Mouse (Mus musculus) CH12F3 (cell line): ENCODE results near the gene Spon1.

Source experiments
- in situ Hi-C: fragments of 300-500 bp; cut with MboI; formaldehyde crosslinking; loops from 2 replicates; pipeline ENCODE4 v1.14.3; 2020; ENCODE audit warnings: low sequenced_read_pairs

Spon1 gene

GRCm38 (mm10) chr7:113986406-113987134 lies 220.8 kb downstream of the Spon1 start:
- in situ Hi-C loops = no loop called here

DNA sequence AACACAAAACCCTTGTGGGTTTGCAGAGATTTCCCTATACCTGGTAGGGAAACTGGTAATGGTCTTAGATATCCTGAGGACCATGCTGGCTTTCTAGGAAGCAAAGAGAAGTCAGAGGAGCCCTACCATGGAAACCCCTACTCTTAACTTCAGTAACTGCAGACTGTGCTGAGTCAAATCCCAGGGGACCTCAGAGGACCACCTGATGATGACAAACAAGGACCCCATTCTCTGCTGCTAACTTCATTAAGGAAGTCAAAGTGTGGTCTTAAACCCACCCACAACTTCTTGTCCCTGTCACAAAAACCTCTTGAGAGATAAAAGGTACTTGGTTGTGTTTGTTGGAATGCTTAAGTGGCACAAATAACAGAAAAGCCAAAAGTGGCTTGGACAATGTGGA lies 222.4 kb downstream of the Spon1 start:
- in situ Hi-C loops = no loop called here

- in situ Hi-C loops = no loop called here
Observed at GRCm38 (mm10) chr7:113997675-113998354, 232.0 kb downstream of the Spon1 start.

DNA sequence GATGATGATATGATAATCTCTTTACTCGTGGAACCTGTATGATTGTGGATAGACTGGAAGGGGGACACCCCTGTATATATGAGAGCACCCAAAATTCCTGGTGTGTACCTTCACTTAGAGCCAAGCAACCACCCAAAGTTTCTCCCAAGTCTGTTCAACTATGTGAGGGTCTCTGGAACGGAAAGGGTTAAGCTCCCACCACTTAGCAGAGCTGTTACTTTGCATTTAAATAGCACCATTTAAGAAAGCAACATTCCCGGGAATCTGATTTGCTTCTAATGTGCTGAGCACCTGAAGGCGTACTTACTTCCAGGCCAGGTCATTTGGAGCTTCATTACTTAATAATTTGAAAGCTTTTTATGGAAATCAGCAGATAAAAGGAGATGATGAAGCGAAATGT lies 238.4 kb downstream of the Spon1 start:
- in situ Hi-C loops = loop anchor here (25.0 kb wide), 1 partner anchor 617 kb away; the partner anchor contains the start of gene Pth

DNA sequence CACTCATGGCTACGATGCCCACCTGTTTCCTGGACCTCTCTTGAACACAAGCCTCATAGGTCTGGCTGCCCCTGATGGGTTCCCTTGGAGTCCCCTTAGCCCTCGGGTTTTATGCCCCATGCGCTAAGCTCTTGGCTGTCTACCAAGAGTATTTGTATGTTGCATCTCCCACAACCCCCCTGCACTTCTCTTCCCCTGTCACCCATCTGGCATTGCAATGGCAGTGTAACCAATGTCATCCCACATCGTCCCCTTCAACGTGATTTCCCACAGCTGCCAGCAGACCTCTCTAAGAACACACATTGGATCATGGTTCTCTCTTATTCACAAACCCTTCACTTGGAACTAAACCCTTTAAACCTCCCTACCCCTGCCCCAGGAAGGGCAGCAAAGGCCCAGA lies 239.7 kb downstream of the Spon1 start:
- in situ Hi-C loops = loop anchor here (25.0 kb wide), 1 partner anchor 618 kb away; the partner anchor contains the start of gene Pth

DNA sequence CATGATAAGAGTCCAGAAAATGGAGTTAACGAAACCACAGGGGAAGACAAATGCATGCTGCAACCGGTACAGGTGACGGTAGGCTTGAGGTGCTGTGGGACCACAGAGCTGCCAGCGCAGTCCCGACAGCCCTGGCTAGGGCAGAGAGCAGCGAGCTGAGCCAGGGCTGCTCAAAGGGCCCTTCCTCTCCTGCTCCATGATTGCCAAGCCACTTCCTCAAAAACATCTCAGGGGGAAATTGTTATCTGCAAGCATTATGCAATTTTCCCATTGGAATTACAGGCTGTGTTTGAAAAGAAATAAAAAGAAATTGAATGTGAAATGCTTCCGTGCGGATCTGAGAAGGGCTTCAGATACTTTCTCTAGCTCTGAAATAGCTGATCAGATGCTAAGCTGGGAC lies 240.7 kb downstream of the Spon1 start:
- in situ Hi-C loops = loop anchor here (25.0 kb wide), 1 partner anchor 619 kb away; the partner anchor contains the start of gene Pth

DNA sequence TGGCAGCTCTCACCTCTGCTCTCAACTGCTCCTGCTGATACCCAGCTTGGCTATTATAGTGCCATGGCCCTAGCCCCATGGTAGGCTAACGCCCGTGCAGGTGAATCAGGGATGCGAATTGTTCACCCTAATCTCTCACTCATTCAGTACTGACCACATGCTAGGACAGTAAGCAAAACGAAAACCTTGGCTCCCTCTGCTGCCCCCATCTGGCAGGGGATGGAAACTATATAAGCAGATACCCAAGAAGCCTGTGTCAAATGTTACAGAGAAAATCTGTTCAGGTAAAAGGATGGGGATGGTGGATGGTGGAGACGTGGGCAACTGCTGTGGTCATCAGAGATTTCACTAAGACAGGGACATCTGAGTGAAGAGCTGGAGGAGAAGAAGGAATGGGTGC lies 241.8 kb downstream of the Spon1 start:
- in situ Hi-C loops = loop anchor here (25.0 kb wide), 1 partner anchor 620 kb away; the partner anchor contains the start of gene Pth

- in situ Hi-C loops = loop anchor here (25.0 kb wide), 1 partner anchor 625 kb away; the partner anchor contains the start of gene Pth
Observed at GRCm38 (mm10) chr7:114011726-114012443, 246.1 kb downstream of the Spon1 start.

DNA sequence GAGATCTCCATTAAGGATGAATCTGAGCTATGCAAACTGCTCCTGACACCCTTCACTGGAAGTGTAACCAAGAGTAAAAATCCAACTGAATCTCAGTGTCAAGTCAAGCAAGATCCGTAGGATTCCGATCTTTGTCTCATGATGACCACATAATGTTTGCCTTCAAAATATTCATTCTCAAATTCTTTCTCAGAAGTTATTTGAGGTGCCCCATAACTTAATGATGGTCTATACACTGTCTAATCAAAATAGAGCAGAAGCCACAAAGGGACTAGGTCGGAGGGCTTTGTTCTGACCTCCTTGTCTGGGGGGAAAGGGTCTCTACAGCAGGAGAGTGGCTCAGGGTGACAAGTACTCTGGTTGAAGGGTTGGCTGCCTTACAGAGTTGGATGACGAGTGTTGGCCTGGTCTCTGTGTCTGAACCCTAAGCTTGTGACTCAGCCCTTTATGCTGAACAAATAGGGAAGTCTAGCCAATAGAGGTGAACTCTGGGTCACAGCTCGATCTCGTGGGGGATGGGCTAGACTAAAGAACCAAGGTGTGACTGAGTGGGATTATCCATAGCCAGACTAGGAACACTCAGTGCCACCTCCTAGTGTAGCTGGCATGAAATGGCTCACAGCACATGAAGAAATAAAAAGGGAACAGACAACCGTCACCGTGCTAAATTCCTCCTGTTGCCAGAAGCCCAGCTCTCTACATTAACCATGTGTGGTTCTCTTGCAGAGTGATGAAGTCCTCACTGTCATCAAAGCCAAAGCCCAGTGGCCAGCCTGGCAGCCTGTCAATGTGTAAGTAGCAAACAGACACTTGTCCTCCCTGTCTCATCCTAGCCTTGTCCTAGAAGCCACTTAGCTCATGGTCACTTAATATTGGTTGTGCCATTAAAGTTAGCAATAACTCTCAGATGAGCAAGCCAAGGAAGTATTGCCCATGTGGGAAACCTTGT lies 250.5 kb downstream of the Spon1 start:
- in situ Hi-C loops = loop anchor here (25.0 kb wide), 1 partner anchor 629 kb away; the partner anchor contains the start of gene Pth

DNA sequence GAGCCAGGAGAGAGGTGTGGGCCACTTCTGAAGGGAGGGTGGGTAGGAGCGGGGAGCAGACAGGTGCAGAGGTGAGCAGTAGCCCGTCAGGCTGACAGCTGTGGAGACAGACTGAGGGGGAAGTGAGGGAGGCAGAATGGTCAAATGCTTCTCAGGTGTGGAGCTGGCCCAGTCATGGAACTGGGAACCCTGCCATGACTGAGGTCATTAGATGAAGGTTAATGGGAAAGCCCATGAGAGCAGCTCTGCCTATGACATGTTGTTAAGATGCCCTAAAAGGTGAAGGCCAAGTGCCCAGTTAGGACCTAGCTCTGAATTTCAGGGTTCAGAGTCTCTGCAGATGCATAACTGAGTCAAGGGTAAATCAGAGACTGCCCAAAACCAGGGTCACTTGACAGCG lies 253.1 kb downstream of the Spon1 start:
- in situ Hi-C loops = loop anchor here (25.0 kb wide), 1 partner anchor 632 kb away; the partner anchor contains the start of gene Pth

- in situ Hi-C loops = loop anchor here (10.0 to 25.0 kb wide), 2 partner anchors 245 to 633 kb away; partner anchors contain the start of gene Pth
Observed at GRCm38 (mm10) chr7:114020057-114020703, 254.4 kb downstream of the Spon1 start.

GRCm38 (mm10) chr7:114020704-114021093 lies 254.9 kb downstream of the Spon1 start:
- in situ Hi-C loops = loop anchor here (10.0 to 25.0 kb wide), 2 partner anchors 246 to 633 kb away; partner anchors contain the start of gene Pth

GRCm38 (mm10) chr7:114026923-114027322 lies 261.1 kb downstream of the Spon1 start:
- in situ Hi-C loops = loop anchor here (10.0 kb wide), 1 partner anchor 252 kb away; no protein-coding TSS in a partner anchor

GRCm38 (mm10) chr7:114027406-114027805 lies 261.6 kb downstream of the Spon1 start:
- in situ Hi-C loops = loop anchor here (10.0 kb wide), 1 partner anchor 253 kb away; no protein-coding TSS in a partner anchor

GRCm38 (mm10) chr7:114028828-114029227 lies 263.0 kb downstream of the Spon1 start:
- in situ Hi-C loops = loop anchor here (10.0 kb wide), 1 partner anchor 254 kb away; no protein-coding TSS in a partner anchor

- in situ Hi-C loops = loop anchor here (10.0 kb wide), 1 partner anchor 255 kb away; no protein-coding TSS in a partner anchor
Observed at GRCm38 (mm10) chr7:114029596-114029995, 263.8 kb downstream of the Spon1 start.

- in situ Hi-C loops = no loop called here
Observed at GRCm38 (mm10) chr7:114037237-114037636, 271.4 kb downstream of the Spon1 start.

DNA sequence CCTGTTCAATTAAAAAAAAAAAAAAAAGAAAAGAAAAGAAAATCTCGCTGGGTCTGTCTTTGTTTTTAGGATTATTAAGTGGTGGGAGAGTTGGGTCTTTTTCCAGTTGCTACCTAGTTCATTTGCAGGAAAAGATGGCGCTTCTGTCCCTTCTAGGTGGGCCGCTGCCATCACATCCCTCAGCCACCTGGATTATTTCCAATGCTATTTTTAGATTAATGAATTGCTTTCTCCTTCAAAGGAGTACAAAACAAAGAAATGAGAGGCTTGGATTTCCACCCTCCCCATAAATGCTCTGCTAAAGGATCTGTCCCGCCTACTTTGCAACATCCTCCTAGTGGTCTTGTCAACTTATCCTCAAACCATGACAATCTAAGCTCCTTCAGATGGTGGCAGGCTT lies 275.6 kb downstream of the Spon1 start:
- in situ Hi-C loops = no loop called here
